Mouse (Mus musculus): ENCODE measurements around the gene Trim31. TPM values are rescaled to one million over a fixed set of nuclear protein-coding genes. Genes with fewer than 3 reads are reported as not detected.
A peak's percentile ranks its signal among the peaks of the same experiment; 100 is the strongest.

Trim31 gene
- polyA plus RNA-seq, 1 experiment from 2014 or later, result 56.2 TPM

GRCm38 (mm10) chr17:36944121-36944775 is 46.3 kb downstream of the Trim31 start:
- Histone ChIP-seq H3K9ac (ENCODE audit: low read depth, low read length) (no peak overlapping the region), H3K9me3 (ENCODE audit: control insufficient read depth) (no peaks in the 10 kb centered on the region), H3K4me2 (replicated peaks; ENCODE audit: low read depth) (no peak overlapping the region), H3K36me3 (ENCODE audit: control insufficient read depth, insufficient read depth) (peaks cover 9% of the 10 kb centered on the region; the same call in 1 of the 2 replicates), H3K4me3 (ENCODE audit: low read depth, low read length) (0 out of 2 replicates have a peak overlapping the region, but pooled peaks have one; percentile 3), H3K4me1 (replicated peaks; ENCODE audit: control insufficient read depth, insufficient read depth, low read length) (no peaks in the 10 kb centered on the region; the same call in 1 of the 2 replicates), H3K27ac (ENCODE audit: low read depth, low read length) (no peak overlapping the region), H3K27me3 (replicated peaks; ENCODE audit: control insufficient read depth, insufficient read depth, low read length) (peaks cover 35% of the 10 kb centered on the region)
- TF ChIP-seq CTCF (IDR thresholded peaks at IDR 0.05; ENCODE audit: low read depth), result peak; percentile 48
- ATAC-seq, result 0 out of 2 replicates have a peak, but pooled peaks have one; percentile 14
- 32% methylated on average over 9 of the region's 9 CpGs for WGBS

GRCm38 (mm10) chr17:36947051-36947819 is 49.3 kb downstream of the Trim31 start:
- no peaks in the 10 kb centered on the region for H3K9me3 ChIP-seq (ENCODE audit: control insufficient read depth)
- H3K36me3 ChIP-seq (ENCODE audit: control insufficient read depth, insufficient read depth), result peaks cover 11% of the 10 kb centered on the region; the same call in 1 of the 2 replicates
- peak overlapping the region; percentile 47 for H3K4me3 ChIP-seq (ENCODE audit: low read depth, low read length)
- WGBS, result 2% methylated on average over 58 of the region's 62 CpGs
- H3K4me2 ChIP-seq (replicated peaks; ENCODE audit: low read depth), result peak overlapping the region; percentile 88
- no peak for ATAC-seq
- peaks cover 34% of the 10 kb centered on the region for H3K27me3 ChIP-seq (replicated peaks; ENCODE audit: control insufficient read depth, insufficient read depth, low read length)
- peak; percentile 60 for TF ChIP-seq CTCF (IDR thresholded peaks at IDR 0.05; ENCODE audit: low read depth)
- H3K9ac ChIP-seq (ENCODE audit: low read depth, low read length), result peak overlapping the region; percentile 51
- H3K27ac ChIP-seq (ENCODE audit: low read depth, low read length), result peak overlapping the region; percentile 7; the same call in 1 of the 2 replicates
- no peaks in the 10 kb centered on the region; the same call in 1 of the 2 replicates for H3K4me1 ChIP-seq (replicated peaks; ENCODE audit: control insufficient read depth, insufficient read depth, low read length)

GRCm38 (mm10) chr17:36948286-36948685 is 50.4 kb downstream of the Trim31 start:
- Histone ChIP-seq H3K9me3 (ENCODE audit: control insufficient read depth) (no peaks in the 10 kb centered on the region), H3K4me1 (replicated peaks; ENCODE audit: control insufficient read depth, insufficient read depth, low read length) (no peaks in the 10 kb centered on the region), H3K4me2 (replicated peaks; ENCODE audit: low read depth) (no peak overlapping the region), H3K36me3 (ENCODE audit: control insufficient read depth, insufficient read depth) (peaks cover 12% of the 10 kb centered on the region; the same call in 1 of the 2 replicates), H3K4me3 (ENCODE audit: low read depth, low read length) (no peak overlapping the region), H3K27ac (ENCODE audit: low read depth, low read length) (no peak overlapping the region), H3K9ac (ENCODE audit: low read depth, low read length) (no peak overlapping the region), H3K27me3 (replicated peaks; ENCODE audit: control insufficient read depth, insufficient read depth, low read length) (peaks cover 24% of the 10 kb centered on the region)
- no peak for TF ChIP-seq CTCF (IDR thresholded peaks at IDR 0.05; ENCODE audit: low read depth)
- 71% methylated on average over 1 of the region's 1 CpGs for WGBS
- ATAC-seq, result no peak

GRCm38 (mm10) chr17:36949265-36949664 is 51.3 kb downstream of the Trim31 start:
- WGBS, result 91% methylated on average over 8 of the region's 8 CpGs

GRCm38 (mm10) chr17:36950981-36951947 is 53.3 kb downstream of the Trim31 start, which contains the start of gene Ppp1r11:
Gene Ppp1r11 (minus strand): TSS chr17:36951741.
- Histone ChIP-seq H3K27me3 (replicated peaks; ENCODE audit: control insufficient read depth, insufficient read depth, low read length) (no peaks in the 10 kb centered on the region), H3K9ac (ENCODE audit: low read depth, low read length) (peak within 1 kb of the TSS; percentile 61), H3K36me3 (ENCODE audit: control insufficient read depth, insufficient read depth) (peaks cover 23% of the 10 kb centered on the region), H3K27ac (ENCODE audit: low read depth, low read length) (peak within 1 kb of the TSS; percentile 70; the same call in 1 of the 2 replicates), H3K4me3 (ENCODE audit: low read depth, low read length) (peak within 1 kb of the TSS; percentile 76), H3K4me1 (replicated peaks; ENCODE audit: control insufficient read depth, insufficient read depth, low read length) (no peaks in the 10 kb centered on the region), H3K9me3 (ENCODE audit: control insufficient read depth) (no peaks in the 10 kb centered on the region), H3K4me2 (replicated peaks; ENCODE audit: low read depth) (peak within 1 kb of the TSS; percentile 71)
- 2% methylated on average over 36 of the region's 36 CpGs for WGBS
- 0 out of 2 replicates have a peak, but pooled peaks have one; percentile 7 for TF ChIP-seq CTCF (IDR thresholded peaks at IDR 0.05; ENCODE audit: low read depth)
- peak; percentile 98 for ATAC-seq

More at GRCm38 (mm10) chr17:36949265-36949664, 51.3 kb downstream of the Trim31 start:
- no peak for TF ChIP-seq CTCF (IDR thresholded peaks at IDR 0.05; ENCODE audit: low read depth)
- Histone ChIP-seq H3K36me3 (ENCODE audit: control insufficient read depth, insufficient read depth) (peaks cover 17% of the 10 kb centered on the region), H3K4me3 (ENCODE audit: low read depth, low read length) (no peak overlapping the region), H3K27me3 (replicated peaks; ENCODE audit: control insufficient read depth, insufficient read depth, low read length) (0 out of 2 replicates have a peak, but pooled peaks cover 14% of the 10 kb centered on the region), H3K4me1 (replicated peaks; ENCODE audit: control insufficient read depth, insufficient read depth, low read length) (no peaks in the 10 kb centered on the region), H3K9me3 (ENCODE audit: control insufficient read depth) (no peaks in the 10 kb centered on the region), H3K27ac (ENCODE audit: low read depth, low read length) (peak overlapping the region; percentile 35; the same call in 1 of the 2 replicates), H3K4me2 (replicated peaks; ENCODE audit: low read depth) (no peak overlapping the region), H3K9ac (ENCODE audit: low read depth, low read length) (no peak overlapping the region)
- ATAC-seq, result no peak

All from intestine, postnatal 0 days (tissue).